Mouse (Mus musculus) midbrain, embryonic 16.5 days (tissue): ENCODE measurements around the gene Il27. TPM values are rescaled to one million over a fixed set of nuclear protein-coding genes. Genes with fewer than 3 reads are reported as not detected.

ENCODE experiments used
- ATAC-seq: fragments of 200-750 bp; cut with Nextera tagmentation; 2 replicates; pipeline ENCODE4 v1.8.0; 2017; ENCODE audit warnings: moderate TSS enrichment
- H3K27ac ChIP-seq: fragments of 300-500 bp; sonication (generic); 2 replicates; pipeline ENCODE4 v1.5.1; 2014; ENCODE audit warnings: mild to moderate bottlenecking, low read length, mixed read lengths
- H3K27me3 ChIP-seq: fragments of 300-500 bp; sonication (generic); 2 replicates; pipeline ENCODE4 v1.6.1; 2014; ENCODE audit warnings: low read depth, low read length, mixed read lengths; ENCODE audit not compliant: control insufficient read depth, insufficient read depth
- H3K36me3 ChIP-seq: fragments of 300-500 bp; sonication (generic); 2 replicates; pipeline ENCODE4 v1.6.1; 2014; ENCODE audit warnings: mild to moderate bottlenecking, low read length, moderate library complexity, mixed read lengths; ENCODE audit not compliant: control insufficient read depth, insufficient read depth
- H3K4me1 ChIP-seq: fragments of 300-500 bp; sonication (generic); 2 replicates; pipeline ENCODE4 v1.6.1; 2014; ENCODE audit warnings: mild to moderate bottlenecking, low read length, mixed read lengths; ENCODE audit not compliant: control insufficient read depth, insufficient read depth
- H3K4me2 ChIP-seq: fragments of 300-500 bp; sonication (generic); 2 replicates; pipeline ENCODE4 v1.6.1; 2014; ENCODE audit warnings: mild to moderate bottlenecking, low read length, mixed read lengths
- H3K4me3 ChIP-seq: fragments of 300-500 bp; sonication (generic); 2 replicates; pipeline ENCODE4 v1.5.1; 2014; ENCODE audit warnings: low read depth, mild to moderate bottlenecking, low read length, moderate library complexity, mixed read lengths
- H3K9ac ChIP-seq: fragments of 300-500 bp; sonication (generic); 2 replicates; pipeline ENCODE4 v1.6.1; 2014; ENCODE audit warnings: low read depth, low read length, mixed read lengths
- H3K9me3 ChIP-seq: fragments of 300-500 bp; sonication (generic); replicated peaks from 2 replicates; pipeline ENCODE4 v1.6.1; 2014; ENCODE audit warnings: mild to moderate bottlenecking, low read length, mixed read lengths; ENCODE audit not compliant: control insufficient read depth, poor library complexity, severe bottlenecking
- WGBS: fragments of 180-500 bp; shearing (Covaris S2); extraction: QIAGEN DNeasy Blood & Tissue Kit; methylation state at CpG from one replicate; pipeline ENCODE4 v1.1.7; 2014; 5-methylcytosine and 5-hydroxymethylcytosine counted together
- polyA plus RNA-seq: library from polyadenylated mRNA; unstranded; fragments of >200 nt; fragmentation: Nextera tagmentation; extraction: Ambion mirVana; gene quantifications from 2 replicates; pipeline ENCODE4 v1.2.1, GENCODE M21; 2015

The Il27 gene
- polyA plus RNA-seq, 1 experiment from 2014 or later = not detected

GRCm38 (mm10) chr7:126629915-126630314, 35.2 kb upstream of the Il27 start:
- no peak overlapping the region for H3K4me3 ChIP-seq
- no peaks in the 10 kb centered on the region for H3K4me1 ChIP-seq
- H3K27ac ChIP-seq = no peak overlapping the region
- no peak for ATAC-seq
- no peak overlapping the region for H3K4me2 ChIP-seq
- no peaks in the 10 kb centered on the region for H3K36me3 ChIP-seq
- no peaks in the 10 kb centered on the region for H3K27me3 ChIP-seq
- 32% methylated on average over 3 of the region's 3 CpGs for WGBS
- H3K9me3 ChIP-seq = no peaks in the 10 kb centered on the region
- no peak overlapping the region for H3K9ac ChIP-seq

DNA sequence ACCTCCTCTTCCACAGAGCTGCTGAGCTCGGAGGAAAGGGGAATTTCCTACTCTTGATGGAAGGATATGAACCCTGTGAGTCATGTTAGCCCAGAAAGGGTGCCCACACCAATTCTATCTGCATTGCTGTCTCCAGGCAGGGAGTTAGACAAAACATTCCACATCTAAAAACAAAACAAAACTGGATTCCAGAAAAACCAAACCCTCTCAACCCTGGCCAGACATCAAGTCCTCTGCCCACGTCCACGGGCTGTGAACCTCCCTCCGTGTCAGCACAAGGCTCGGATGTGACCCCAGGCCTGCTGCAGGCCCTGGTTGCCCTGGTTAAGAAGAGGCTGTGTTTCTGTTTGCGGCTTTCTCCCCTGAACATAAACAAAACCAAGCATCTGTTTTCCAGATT, 33.4 kb upstream of the Il27 start:
- Histone ChIP-seq H3K36me3 (no peaks in the 10 kb centered on the region), H3K4me1 (no peaks in the 10 kb centered on the region), H3K9ac (no peak overlapping the region), H3K27me3 (no peaks in the 10 kb centered on the region), H3K9me3 (no peaks in the 10 kb centered on the region), H3K27ac (no peak overlapping the region), H3K4me3 (no peak overlapping the region), H3K4me2 (no peak overlapping the region)
- WGBS = 88% methylated on average over 6 of the region's 6 CpGs
- no peak for ATAC-seq

DNA sequence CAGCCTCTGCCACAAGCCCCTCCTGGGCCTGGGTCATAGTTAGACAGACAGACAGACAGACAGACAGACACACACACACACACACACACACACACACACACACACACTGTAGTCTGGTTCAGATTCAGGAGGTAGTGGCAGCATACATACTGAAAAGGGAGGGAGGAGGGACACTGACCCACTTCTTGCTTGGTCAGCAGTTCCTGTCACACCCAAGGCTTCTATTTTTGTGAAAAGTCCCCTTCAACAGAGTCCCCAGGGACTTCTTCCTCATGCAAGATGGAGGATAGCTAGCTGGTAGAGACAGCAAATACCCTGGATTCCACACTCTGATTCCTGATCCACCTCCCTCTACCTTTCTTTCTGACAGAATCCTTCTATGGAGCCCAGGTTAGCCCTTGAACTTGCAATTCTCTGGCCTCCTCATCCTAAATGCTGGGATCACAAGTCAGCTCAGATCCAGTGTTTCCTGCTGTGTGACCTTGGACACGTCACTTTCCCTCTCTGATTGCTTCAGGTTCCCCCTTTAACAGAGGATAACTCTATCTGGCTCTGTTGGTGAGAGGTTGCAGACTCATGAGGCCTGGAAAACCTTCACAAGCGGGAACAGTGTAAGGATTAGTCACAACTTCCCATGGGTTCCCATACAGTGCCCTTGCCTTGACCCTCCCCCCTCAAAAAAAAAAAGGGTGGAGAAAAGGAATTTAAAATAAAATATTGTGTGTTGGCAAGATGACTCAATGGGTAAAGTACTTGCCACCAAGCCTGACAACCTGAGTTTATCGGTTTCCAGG, 31.3 kb upstream of the Il27 start:
- Histone ChIP-seq H3K27me3 (no peaks in the 10 kb centered on the region), H3K4me2 (no peak overlapping the region), H3K36me3 (no peaks in the 10 kb centered on the region), H3K9ac (no peak overlapping the region), H3K27ac (no peak overlapping the region), H3K9me3 (no peaks in the 10 kb centered on the region), H3K4me3 (no peak overlapping the region), H3K4me1 (no peaks in the 10 kb centered on the region)
- no peak for ATAC-seq
- 82% methylated on average over 3 of the region's 3 CpGs for WGBS

DNA sequence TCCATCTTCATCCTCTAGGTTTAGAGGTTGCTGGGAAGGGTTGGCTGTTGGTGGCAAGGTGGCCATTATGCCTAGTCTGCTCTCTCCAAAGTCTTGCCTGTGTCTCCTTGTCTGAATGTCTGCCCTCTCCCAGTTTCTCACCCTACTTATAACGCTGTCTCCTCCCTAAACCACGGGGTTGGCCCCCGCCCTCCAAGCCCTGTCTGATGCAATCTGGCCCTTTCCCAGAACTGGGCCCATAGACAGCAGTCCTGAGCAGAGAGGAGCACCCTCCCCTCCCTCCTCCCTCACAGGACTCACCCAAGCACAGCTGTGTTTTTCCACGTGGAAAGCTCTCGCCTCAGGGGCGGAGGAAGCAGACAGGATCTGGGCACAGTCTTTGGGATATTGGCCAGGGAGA, 30.6 kb upstream of the Il27 start:
- WGBS = 61% methylated on average over 6 of the region's 6 CpGs
- Histone ChIP-seq H3K4me1 (no peaks in the 10 kb centered on the region), H3K36me3 (no peaks in the 10 kb centered on the region), H3K27ac (no peak overlapping the region), H3K27me3 (no peaks in the 10 kb centered on the region), H3K4me3 (no peak overlapping the region), H3K4me2 (no peak overlapping the region), H3K9ac (no peak overlapping the region), H3K9me3 (no peaks in the 10 kb centered on the region)
- no peak for ATAC-seq

GRCm38 (mm10) chr7:126624774-126625173, 30.0 kb upstream of the Il27 start:
- Histone ChIP-seq H3K27ac (no peak overlapping the region), H3K4me2 (no peak overlapping the region), H3K4me1 (no peaks in the 10 kb centered on the region), H3K36me3 (no peaks in the 10 kb centered on the region), H3K4me3 (no peak overlapping the region), H3K9ac (no peak overlapping the region), H3K9me3 (no peaks in the 10 kb centered on the region), H3K27me3 (no peaks in the 10 kb centered on the region)
- 71% methylated on average over 16 of the region's 16 CpGs for WGBS
- no peak for ATAC-seq

DNA sequence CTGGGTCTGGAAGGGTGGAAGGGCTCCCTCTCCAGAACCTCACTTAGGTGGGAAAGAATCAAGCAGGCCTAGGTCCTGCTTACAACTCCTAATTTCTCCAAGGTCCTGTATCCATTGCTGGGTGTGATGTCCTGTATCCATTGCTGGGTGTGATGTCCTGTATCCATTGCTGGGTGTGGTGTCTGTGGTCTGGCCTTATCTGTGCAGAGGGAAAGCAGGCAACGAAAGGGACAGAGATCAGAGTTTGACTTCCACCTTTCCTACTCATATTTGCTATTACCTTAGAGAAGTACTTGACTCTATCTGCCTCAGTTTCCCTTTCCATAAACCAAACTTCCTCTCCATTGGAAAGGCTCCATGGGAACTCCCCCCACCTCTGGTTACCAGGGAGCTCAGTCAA, 28.6 kb upstream of the Il27 start:
- 90% methylated on average over 1 of the region's 1 CpGs for WGBS
- Histone ChIP-seq H3K27me3 (no peaks in the 10 kb centered on the region), H3K4me1 (no peaks in the 10 kb centered on the region), H3K4me3 (no peak overlapping the region), H3K9me3 (no peaks in the 10 kb centered on the region), H3K9ac (no peak overlapping the region), H3K27ac (no peak overlapping the region), H3K4me2 (no peak overlapping the region), H3K36me3 (no peaks in the 10 kb centered on the region)
- ATAC-seq = no peak

GRCm38 (mm10) chr7:126621452-126622359, 27.0 kb upstream of the Il27 start:
- no peak overlapping the region for H3K27ac ChIP-seq
- H3K9ac ChIP-seq = no peak overlapping the region
- 84% methylated on average over 9 of the region's 9 CpGs for WGBS
- no peaks in the 10 kb centered on the region for H3K9me3 ChIP-seq
- ATAC-seq = no peak
- H3K4me3 ChIP-seq = no peak overlapping the region
- H3K4me2 ChIP-seq = no peak overlapping the region
- no peaks in the 10 kb centered on the region for H3K4me1 ChIP-seq
- no peaks in the 10 kb centered on the region for H3K36me3 ChIP-seq
- no peaks in the 10 kb centered on the region for H3K27me3 ChIP-seq

- no peak overlapping the region for H3K4me3 ChIP-seq
- H3K4me1 ChIP-seq = no peaks in the 10 kb centered on the region
- ATAC-seq = no peak
- no peak overlapping the region for H3K4me2 ChIP-seq
- H3K36me3 ChIP-seq = no peaks in the 10 kb centered on the region
- H3K9me3 ChIP-seq = no peaks in the 10 kb centered on the region
- 84% methylated on average over 10 of the region's 10 CpGs for WGBS
- H3K9ac ChIP-seq = no peak overlapping the region
- H3K27ac ChIP-seq = no peak overlapping the region
- H3K27me3 ChIP-seq = no peaks in the 10 kb centered on the region
Observed at GRCm38 (mm10) chr7:126619559-126620275, 25.0 kb upstream of the Il27 start.
